Mouse (Mus musculus) kidney, adult 2 months (tissue): ENCODE measurements around the gene Clasp2.

Experiments
- CTCF ChIP-seq: fragments of 200-500 bp; conservative IDR thresholded peaks from 2 replicates; pipeline ENCODE4 v1.5.1; 2011; ENCODE audit warnings: low read depth, mild to moderate bottlenecking, control low read depth, low read length, moderate library complexity, mixed read lengths; ENCODE audit not compliant: insufficient read depth, insufficient read length
- POLR2A ChIP-seq: fragments of 200-500 bp; IDR thresholded peaks from one replicate; pipeline ENCODE4 v1.6.1; 2011; ENCODE audit warnings: low read depth, low read length, control low read depth

DNA sequence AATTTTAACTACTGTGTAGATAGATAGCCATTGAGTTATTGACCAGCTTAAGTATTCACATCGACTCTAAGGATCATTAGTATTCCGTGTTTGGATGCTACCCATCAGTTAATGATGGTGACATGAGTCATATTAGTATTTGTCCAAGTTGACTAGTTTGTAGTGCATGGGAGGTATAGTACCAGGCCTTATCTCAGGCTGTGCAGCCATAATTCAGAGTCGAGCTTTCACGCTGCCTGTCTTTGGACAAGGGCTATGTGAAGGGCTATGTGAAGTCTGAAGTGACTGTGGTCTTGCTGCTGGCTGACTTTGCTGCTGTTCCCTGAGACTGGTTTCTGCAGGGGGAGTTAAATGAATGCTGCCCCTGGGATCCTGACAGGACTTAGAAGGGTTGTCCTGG is 216.5 kb downstream of the Clasp2 start:
- TF ChIP-seq CTCF (no peak), POLR2A (no peak)
